Mouse (Mus musculus) layer of hippocampus, adult 8-10 months (tissue): ENCODE measurements around the gene Prph2. TPM values are rescaled to one million over a fixed set of nuclear protein-coding genes. Genes with fewer than 3 reads are reported as not detected.

Source experiments
- DNase-seq, 2 experiments: peaks; one replicate each; pipeline ENCODE4 v3.0.0; 2022; ENCODE audit warnings: low spot score in 2 of 2
- total RNA-seq, 4 experiments: library from RNA; stranded (reverse); gene quantifications; 2 replicates each; pipeline ENCODE4 v1.2.4; 2022

Prph2 gene
- total RNA-seq, 4 experiments from 2014 or later, result not detected

- DNase-seq, result no peak
These were observed 51.9 kb downstream of the Prph2 start for GRCm38 (mm10) chr17:46962153-46962552.

- no peak for DNase-seq
These were observed 52.9 kb downstream of the Prph2 start for GRCm38 (mm10) chr17:46963186-46963585.

- DNase-seq, result no peak
These were observed 56.6 kb downstream of the Prph2 start for GRCm38 (mm10) chr17:46966892-46967291.

GRCm38 (mm10) chr17:46972603-46973002, 62.3 kb downstream of the Prph2 start:
- no peak for DNase-seq

Other genes starting within 250 kb of the Prph2 start
- gene Rrp36, start 236.1 kb upstream of the Prph2 start, total RNA-seq, result 10 to 100 TPM; 12.1 to 20.5 (median 17.0) TPM
- 100 to 1,000 TPM in 1 of 4 experiments, 10 to 100 TPM in 3; 92.7 to 105 (median 96.4) TPM for gene Mea1, start 231.7 kb upstream of the Prph2 start, total RNA-seq
- 100 to 1,000 TPM; 155 to 173 (median 166) TPM for gene Klhdc3, start 229.5 kb upstream of the Prph2 start, total RNA-seq
- 10 to 100 TPM; 78.6 to 86.9 (median 81.8) TPM for gene Ppp2r5d, start 205.3 kb upstream of the Prph2 start, total RNA-seq
- 10 to 100 TPM; 42.8 to 54.4 (median 51.9) TPM for gene Pex6, start 199.0 kb upstream of the Prph2 start, total RNA-seq
- gene Gnmt, start 181.3 kb upstream of the Prph2 start, total RNA-seq, result 1 to 10 TPM in 2 of 4 experiments, under 1 TPM in 1, not detected in 1; 0.61 to 1.6 (median 1.2) TPM
- gene Cnpy3, start 158.2 kb upstream of the Prph2 start, total RNA-seq, result 10 to 100 TPM; 64.6 to 68.9 (median 67.9) TPM
- under 1 TPM in 2 of 4 experiments, not detected in 2; 0.29 to 0.49 TPM for gene Ptcra, start 146.7 kb upstream of the Prph2 start, total RNA-seq
- 1 to 10 TPM; 7.3 to 9.2 (median 8.7) TPM for gene 2310039H08Rik, start 137.8 kb upstream of the Prph2 start, total RNA-seq
- 10 to 100 TPM; 40.2 to 47.5 (median 45.0) TPM for gene Rpl7l1, start 127.8 kb upstream of the Prph2 start, total RNA-seq
- gene Bicral, start 52.0 kb upstream of the Prph2 start, total RNA-seq, result 10 to 100 TPM; 51.9 to 67.7 (median 61.2) TPM
- 10 to 100 TPM; 24.8 to 38.5 (median 33.2) TPM for gene Tbcc, start 19.8 kb upstream of the Prph2 start, total RNA-seq
- 10 to 100 TPM; 54.3 to 73.3 (median 66.3) TPM for gene Ubr2, start 100.1 kb downstream of the Prph2 start, total RNA-seq